Mouse (Mus musculus) CH12.LX (cell line): ENCODE results near the gene Myoc. TPM values are rescaled to one million over a fixed set of nuclear protein-coding genes. Genes with fewer than 3 reads are reported as not detected.

ENCODE experiments used
- DNase-seq: peaks from one replicate; pipeline ENCODE4 v3.0.0-alpha.2; 2013; ENCODE audit errors: extremely low read depth
- H3K27ac ChIP-seq: 2 replicates; pipeline ENCODE4 v1.5.1; 2012; ENCODE audit warnings: low read depth, mild to moderate bottlenecking, control low read depth, moderate library complexity; ENCODE audit not compliant: insufficient read depth
- H3K27me3 ChIP-seq: replicated peaks from 2 replicates; pipeline ENCODE3; 2012; ENCODE audit warnings: inconsistent platforms
- H3K36me3 ChIP-seq, 2 experiments: replicated peaks in 1 of 2; 2 replicates each; pipeline versions ENCODE3 to v1.6.1; 2012; ENCODE audit warnings: inconsistent platforms in 1 of 2, low read length in 1 of 2, mild to moderate bottlenecking in 1 of 2, mixed read lengths in 1 of 2, moderate library complexity in 1 of 2; ENCODE audit not compliant: control insufficient read depth in 1 of 2, insufficient read depth in 1 of 2
- H3K4me1 ChIP-seq, 2 experiments: 2 replicates each; pipeline ENCODE4 v1.6.1; 2012; ENCODE audit warnings: inconsistent platforms in 1 of 2, moderate library complexity in 1 of 2; ENCODE audit not compliant: insufficient read depth in 2 of 2, control insufficient read depth in 1 of 2
- H3K4me2 ChIP-seq: 2 replicates; pipeline ENCODE4 v1.6.1; 2012; ENCODE audit warnings: low read depth, mild to moderate bottlenecking, control low read depth; ENCODE audit not compliant: poor library complexity, insufficient read depth, severe bottlenecking
- H3K4me3 ChIP-seq, 3 experiments: fragments of 150-350 bp in 1 of 3; sonication (generic) in 1 of 3; replicated peaks in 1 of 3; 2 replicates each; pipeline versions ENCODE3 to v1.5.1; 2011 to 2012; ENCODE audit warnings: low read depth in 2 of 3, low read length in 2 of 3, mild to moderate bottlenecking in 2 of 3, moderate library complexity in 2 of 3, control low read depth in 1 of 3, improper control_type of control experiment in 1 of 3, inconsistent platforms in 1 of 3, mixed read lengths in 1 of 3; ENCODE audit not compliant: poor library complexity in 1 of 3
- H3K79me2 ChIP-seq: replicated peaks from 2 replicates; pipeline ENCODE4 v1.6.1; 2012; ENCODE audit warnings: mild to moderate bottlenecking, moderate library complexity; ENCODE audit not compliant: control insufficient read depth, poor library complexity, insufficient read depth, severe bottlenecking; ENCODE audit errors: extremely low read depth
- H3K9ac ChIP-seq: 2 replicates; pipeline ENCODE4 v1.6.1; 2012; ENCODE audit warnings: low read depth, mild to moderate bottlenecking, control low read depth, moderate library complexity; ENCODE audit not compliant: insufficient read depth
- H3K9me3 ChIP-seq: replicated peaks from 2 replicates; pipeline ENCODE3; 2012; ENCODE audit warnings: low read length, inconsistent platforms, mixed read lengths
- BHLHE40 ChIP-seq: IDR thresholded peaks from 2 replicates; pipeline ENCODE4 v1.6.1; 2011; ENCODE audit warnings: mild to moderate bottlenecking, low read depth, low read length, improper control_type of control experiment
- CHD1 ChIP-seq: IDR thresholded peaks from 2 replicates; pipeline ENCODE4 v1.6.1; 2012; ENCODE audit warnings: low read depth, low read length, improper control_type of control experiment, inconsistent platforms
- CHD2 ChIP-seq: IDR thresholded peaks from 2 replicates; pipeline ENCODE4 v1.6.1; 2011; ENCODE audit warnings: low read length, improper control_type of control experiment
- CTCF ChIP-seq, 2 experiments: IDR thresholded peaks in 1 of 2; conservative IDR thresholded peaks in 1 of 2; 2 replicates each; pipeline ENCODE4 v1.5.1; 2011 to 2012; ENCODE audit warnings: low read depth in 2 of 2, low read length in 2 of 2, improper control_type of control experiment in 1 of 2, inconsistent platforms in 1 of 2, mild to moderate bottlenecking in 1 of 2, moderate library complexity in 1 of 2
- ELF1 ChIP-seq: IDR thresholded peaks from 2 replicates; pipeline ENCODE4 v1.6.1; 2014; ENCODE audit warnings: low read depth, mild to moderate bottlenecking, inconsistent platforms, low read length, improper control_type of control experiment
- EP300 ChIP-seq: IDR thresholded peaks from 2 replicates; pipeline ENCODE4 v1.6.1; 2011; ENCODE audit warnings: low read length, improper control_type of control experiment
- ETS1 ChIP-seq: conservative IDR thresholded peaks from 2 replicates; pipeline ENCODE4 v1.6.1; 2012; ENCODE audit warnings: low read depth, mild to moderate bottlenecking, inconsistent platforms, low read length, improper control_type of control experiment, moderate library complexity
- GABPA ChIP-seq: IDR thresholded peaks from 2 replicates; pipeline ENCODE4 v1.6.1; 2012; ENCODE audit warnings: low read depth, low read length, improper control_type of control experiment, inconsistent platforms; ENCODE audit not compliant: insufficient replicate concordance
- HCFC1 ChIP-seq: IDR thresholded peaks from 2 replicates; pipeline ENCODE4 v1.6.1; 2012; ENCODE audit warnings: low read depth, mild to moderate bottlenecking, inconsistent platforms, low read length, improper control_type of control experiment
- IRF4 ChIP-seq: IDR thresholded peaks from 2 replicates; pipeline ENCODE4 v1.6.1; 2014; ENCODE audit warnings: low read depth, mild to moderate bottlenecking, inconsistent platforms, low read length, improper control_type of control experiment
- JUN ChIP-seq: IDR thresholded peaks from 2 replicates; pipeline ENCODE4 v1.6.1; 2011; ENCODE audit warnings: low read depth, mild to moderate bottlenecking, low read length, improper control_type of control experiment, moderate library complexity; ENCODE audit not compliant: insufficient read depth
- JUND ChIP-seq: conservative IDR thresholded peaks from 2 replicates; pipeline ENCODE4 v1.6.1; 2011; ENCODE audit warnings: low read depth, low read length, improper control_type of control experiment
- KAT2A ChIP-seq: IDR thresholded peaks from 2 replicates; pipeline ENCODE4 v1.6.1; 2012; ENCODE audit warnings: low read length, improper control_type of control experiment, inconsistent platforms; ENCODE audit not compliant: insufficient replicate concordance
- MAFK ChIP-seq: IDR thresholded peaks from 2 replicates; pipeline ENCODE4 v1.6.1; 2011; ENCODE audit warnings: low read length, improper control_type of control experiment; ENCODE audit not compliant: insufficient replicate concordance
- MAX ChIP-seq: IDR thresholded peaks from 2 replicates; pipeline ENCODE4 v1.6.1; 2011; ENCODE audit warnings: low read length, improper control_type of control experiment
- MEF2A ChIP-seq: IDR thresholded peaks from 2 replicates; pipeline ENCODE4 v1.6.1; 2014; ENCODE audit warnings: low read depth, mild to moderate bottlenecking, inconsistent platforms, low read length, improper control_type of control experiment, borderline replicate concordance
- MXI1 ChIP-seq: IDR thresholded peaks from 2 replicates; pipeline ENCODE4 v1.6.1; 2011; ENCODE audit warnings: mild to moderate bottlenecking, low read depth, low read length, improper control_type of control experiment
- MYC ChIP-seq: IDR thresholded peaks from 2 replicates; pipeline ENCODE4 v1.6.1; 2011; ENCODE audit warnings: low read depth, mild to moderate bottlenecking, improper control_type of control experiment, low read length
- NRF1 ChIP-seq: IDR thresholded peaks from 2 replicates; pipeline ENCODE4 v1.6.1; 2014; ENCODE audit warnings: low read depth, mild to moderate bottlenecking, inconsistent platforms, low read length, improper control_type of control experiment, moderate library complexity
- POLR2A ChIP-seq: IDR thresholded peaks from 2 replicates; pipeline ENCODE4 v1.6.1; 2011; ENCODE audit warnings: low read depth, mild to moderate bottlenecking, improper control_type of control experiment, low read length
- POLR2AphosphoS2 ChIP-seq: IDR thresholded peaks from 2 replicates; pipeline ENCODE4 v1.6.1; 2011; ENCODE audit warnings: low read depth, low read length, improper control_type of control experiment
- RAD21 ChIP-seq: IDR thresholded peaks from 2 replicates; pipeline ENCODE4 v1.6.1; 2011; ENCODE audit warnings: low read depth, mild to moderate bottlenecking, low read length, improper control_type of control experiment, moderate library complexity
- RCOR1 ChIP-seq: conservative IDR thresholded peaks from 2 replicates; pipeline ENCODE4 v1.6.1; 2012; ENCODE audit warnings: low read depth, mild to moderate bottlenecking, inconsistent platforms, low read length, improper control_type of control experiment
- SIN3A ChIP-seq: IDR thresholded peaks from 2 replicates; pipeline ENCODE4 v1.6.1; 2012; ENCODE audit warnings: low read length, improper control_type of control experiment, inconsistent platforms
- SMC3 ChIP-seq: IDR thresholded peaks from 2 replicates; pipeline ENCODE4 v1.6.1; 2011; ENCODE audit warnings: low read depth, low read length, improper control_type of control experiment
- TBP ChIP-seq: conservative IDR thresholded peaks from 2 replicates; pipeline ENCODE4 v1.6.1; 2011; ENCODE audit warnings: low read depth, low read length, improper control_type of control experiment
- TCF12 ChIP-seq: IDR thresholded peaks from 2 replicates; pipeline ENCODE4 v1.6.1; 2014; ENCODE audit warnings: low read depth, mild to moderate bottlenecking, inconsistent platforms, low read length, improper control_type of control experiment
- UBTF ChIP-seq: IDR thresholded peaks from 2 replicates; pipeline ENCODE4 v1.6.1; 2012; ENCODE audit warnings: low read depth, mild to moderate bottlenecking, inconsistent platforms, low read length, improper control_type of control experiment, moderate library complexity
- USF1 ChIP-seq: IDR thresholded peaks from 2 replicates; pipeline ENCODE4 v1.6.1; 2014; ENCODE audit warnings: low read depth, mild to moderate bottlenecking, inconsistent platforms, low read length, improper control_type of control experiment
- USF2 ChIP-seq: conservative IDR thresholded peaks from 2 replicates; pipeline ENCODE4 v1.6.1; 2011; ENCODE audit warnings: low read depth, low read length, improper control_type of control experiment
- ZC3H11A ChIP-seq: IDR thresholded peaks from 2 replicates; pipeline ENCODE4 v1.6.1; 2012; ENCODE audit warnings: low read depth, mild to moderate bottlenecking, inconsistent platforms, low read length, improper control_type of control experiment
- ZKSCAN1 ChIP-seq: IDR thresholded peaks from 2 replicates; pipeline ENCODE4 v1.6.1; 2012; ENCODE audit warnings: low read depth, inconsistent platforms, low read length, improper control_type of control experiment, borderline replicate concordance
- ZMIZ1 ChIP-seq: IDR thresholded peaks from 2 replicates; pipeline ENCODE4 v1.6.1; 2012; ENCODE audit warnings: low read depth, mild to moderate bottlenecking, inconsistent platforms, low read length, improper control_type of control experiment
- ZNF384 ChIP-seq: IDR thresholded peaks from 2 replicates; pipeline ENCODE4 v1.6.1; 2012; ENCODE audit warnings: low read depth, low read length, improper control_type of control experiment, inconsistent platforms
- dilution Hi-C: fragments of 300-500 bp; cut with MboI; formaldehyde crosslinking; loops from 2 replicates; pipeline ENCODE4 v1.14.3; 2020; ENCODE audit warnings: low sequenced_read_pairs; ENCODE audit not compliant: extremely low pct_unique_long_range_greater_than_20kb, extremely low pct_ligation_motif_present
- in situ Hi-C: fragments of 300-500 bp; cut with MboI; formaldehyde crosslinking; loops from 3 replicates; pipeline ENCODE4 v1.14.3; 2019; ENCODE audit warnings: low sequenced_read_pairs, low pct_ligation_motif_present, low pct_unique_long_range_greater_than_20kb, mixed read lengths
- polyA plus RNA-seq: library from polyadenylated mRNA; unstranded; fragments of >175 nt; gene quantifications from 2 replicates; pipeline ENCODE4 v1.2.1, GENCODE M21; 2012; ENCODE audit warnings: low read depth; ENCODE audit not compliant: insufficient read length
- total RNA-seq, 2 experiments: library from RNA; depleted of rRNA; stranded (reverse); fragments of 300-350 nt in 1 of 2; fragments of >200 nt in 1 of 2; gene quantifications; 2 replicates each; pipeline ENCODE4 v1.2.3; 2012 to 2014

The Myoc gene
- total and polyA plus RNA-seq, 3 experiments: not detected

GRCm38 (mm10) chr1:162664826-162665475 lies 26.0 kb downstream of the Myoc start:
- no peak overlapping the region for H3K9ac ChIP-seq
- no peaks in the 10 kb centered on the region; a peak in 1 of 4 replicates for H3K4me1 ChIP-seq
- peaks cover 6 to 15% of the 10 kb centered on the region in 2 experiments for H3K36me3 ChIP-seq
- H3K4me2 ChIP-seq: peak overlapping the region; percentile 25; the same call in 1 of the 2 replicates
- peak; percentile 75 for DNase-seq
- TF ChIP-seq NRF1: no peak
- TF ChIP-seq IRF4: peak; percentile 64; the same call in 1 of the 2 replicates
- TF ChIP-seq TBP: no peak
- TF ChIP-seq SMC3: peak; percentile 89
- TF ChIP-seq POLR2A: no peak
- TF ChIP-seq HCFC1: no peak
- TF ChIP-seq BHLHE40: 0 out of 2 replicates have a peak, but pooled peaks have one; percentile 16
- TF ChIP-seq EP300: no peak
- no peak for TF ChIP-seq ETS1
- no peak for TF ChIP-seq ZMIZ1
- TF ChIP-seq MYC: peak; percentile 70; the same call in 1 of the 2 replicates
- no peak for TF ChIP-seq CHD1
- 0 out of 2 replicates have a peak, but pooled peaks have one; percentile 55 for TF ChIP-seq SIN3A
- TF ChIP-seq JUND: no peak
- peak; percentile 97 for TF ChIP-seq RAD21
- TF ChIP-seq MEF2A: peak; percentile 38; the same call in 1 of the 2 replicates
- no peak for TF ChIP-seq USF2
- 0 out of 2 replicates have a peak, but pooled peaks have one; percentile 24 for TF ChIP-seq ELF1
- no peak for TF ChIP-seq GABPA
- TF ChIP-seq POLR2AphosphoS2: no peak
- no peak for TF ChIP-seq RCOR1
- TF ChIP-seq ZKSCAN1: no peak
- TF ChIP-seq USF1: no peak
- TF ChIP-seq ZC3H11A: peak; percentile 80
- TF ChIP-seq ZNF384: no peak
- TF ChIP-seq JUN: no peak
- TF ChIP-seq CTCF (conservative IDR thresholded peaks at IDR 0.05 in 1 of 2, IDR thresholded peaks at IDR 0.05 in 1 of 2; ENCODE audit: low read depth in 2 of 2, low read length in 2 of 2): peak; percentile 62 to 95
- no peak for TF ChIP-seq MAFK
- no peak for TF ChIP-seq CHD2
- TF ChIP-seq KAT2A: no peak
- no peak for TF ChIP-seq MXI1
- no peak for TF ChIP-seq MAX
- TF ChIP-seq UBTF: no peak
- TF ChIP-seq TCF12: no peak
- H3K9me3 ChIP-seq: no peaks in the 10 kb centered on the region
- in situ Hi-C loops: loop anchor here (5.0 to 10.0 kb wide), 2 partner anchors 113 to 300 kb away; no protein-coding TSS in a partner anchor
- dilution Hi-C loops: no loop called here
- no peak overlapping the region for H3K4me3 ChIP-seq
- H3K27ac ChIP-seq: no peak overlapping the region
- H3K27me3 ChIP-seq: no peaks in the 10 kb centered on the region
- no peaks in the 10 kb centered on the region for H3K79me2 ChIP-seq
